Mouse (Mus musculus) testis, adult 2 months (tissue): Measurements from ENCODE around the gene Smarcd2. TPM values are rescaled to one million over a fixed set of nuclear protein-coding genes. Genes with fewer than 3 reads are reported as not detected.
A peak's percentile ranks its signal among the peaks of the same experiment; 100 is the strongest.

Experiments used
- H3K27ac ChIP-seq: fragments of 200-500 bp; 2 replicates; pipeline ENCODE4 v1.5.1; 2012; ENCODE audit warnings: low read depth, low read length; ENCODE audit not compliant: control insufficient read depth, insufficient read depth
- H3K27me3 ChIP-seq: fragments of 200-500 bp; 2 replicates; pipeline ENCODE4 v1.6.1; 2012; ENCODE audit warnings: mild to moderate bottlenecking, low read length, moderate library complexity; ENCODE audit not compliant: control insufficient read depth, insufficient read depth
- H3K36me3 ChIP-seq: fragments of 200-500 bp; 2 replicates; pipeline ENCODE4 v1.6.1; 2012; ENCODE audit warnings: mild to moderate bottlenecking, low read length; ENCODE audit not compliant: control insufficient read depth, insufficient read depth
- H3K4me1 ChIP-seq: fragments of 200-500 bp; 2 replicates; pipeline ENCODE4 v1.6.1; 2012; ENCODE audit warnings: low read length; ENCODE audit not compliant: control insufficient read depth, insufficient read depth
- H3K4me3 ChIP-seq: fragments of 200-500 bp; 2 replicates; pipeline ENCODE4 v1.5.1; 2012; ENCODE audit warnings: low read depth, mild to moderate bottlenecking, low read length, moderate library complexity, mixed read lengths; ENCODE audit not compliant: control insufficient read depth
- CTCF ChIP-seq: fragments of 200-500 bp; IDR thresholded peaks from 2 replicates; pipeline ENCODE4 v1.5.1; 2012; ENCODE audit warnings: low read depth, mild to moderate bottlenecking, inconsistent platforms, low read length, moderate library complexity; ENCODE audit not compliant: control insufficient read depth, insufficient read depth, insufficient replicate concordance
- POLR2A ChIP-seq: fragments of 200-500 bp; IDR thresholded peaks from 2 replicates; pipeline ENCODE4 v1.6.1; 2012; ENCODE audit warnings: low read depth, mild to moderate bottlenecking, inconsistent platforms, low read length, moderate library complexity; ENCODE audit not compliant: control insufficient read depth
- polyA plus RNA-seq: library from polyadenylated mRNA; depleted of rRNA; stranded (reverse); fragments of >200 nt; gene quantifications from 2 replicates; pipeline ENCODE4 v1.2.3, GENCODE M21; 2012; rRNA removed

The Smarcd2 gene
- polyA plus RNA-seq, 1 experiment = 74.7 TPM

DNA sequence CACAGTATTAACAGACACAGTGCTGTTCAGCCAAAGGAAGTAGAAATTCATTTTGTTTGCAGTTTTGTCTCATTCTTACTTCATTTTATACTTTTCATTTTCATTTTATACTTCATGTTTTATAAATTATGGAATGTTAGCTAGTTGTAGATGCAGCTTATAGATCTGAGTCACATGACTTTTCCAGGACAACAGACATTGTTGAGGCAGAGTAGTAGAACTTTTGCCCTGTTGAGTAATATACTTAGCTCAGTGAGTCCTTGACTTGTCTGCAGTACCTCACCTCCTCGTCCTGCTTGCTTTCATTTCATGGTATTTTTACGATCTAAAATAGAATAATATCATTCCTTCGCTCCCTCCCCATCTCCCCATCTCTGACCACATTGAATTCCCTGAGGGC, 52.2 kb downstream of the Smarcd2 start:
- TF ChIP-seq CTCF (no peak), POLR2A (no peak)
- Histone ChIP-seq H3K27me3 (no peaks in the 10 kb centered on the region), H3K4me1 (peaks cover 4% of the 10 kb centered on the region), H3K27ac (no peak overlapping the region), H3K4me3 (no peak overlapping the region), H3K36me3 (no peaks in the 10 kb centered on the region; the same call in 1 of the 2 replicates)

DNA sequence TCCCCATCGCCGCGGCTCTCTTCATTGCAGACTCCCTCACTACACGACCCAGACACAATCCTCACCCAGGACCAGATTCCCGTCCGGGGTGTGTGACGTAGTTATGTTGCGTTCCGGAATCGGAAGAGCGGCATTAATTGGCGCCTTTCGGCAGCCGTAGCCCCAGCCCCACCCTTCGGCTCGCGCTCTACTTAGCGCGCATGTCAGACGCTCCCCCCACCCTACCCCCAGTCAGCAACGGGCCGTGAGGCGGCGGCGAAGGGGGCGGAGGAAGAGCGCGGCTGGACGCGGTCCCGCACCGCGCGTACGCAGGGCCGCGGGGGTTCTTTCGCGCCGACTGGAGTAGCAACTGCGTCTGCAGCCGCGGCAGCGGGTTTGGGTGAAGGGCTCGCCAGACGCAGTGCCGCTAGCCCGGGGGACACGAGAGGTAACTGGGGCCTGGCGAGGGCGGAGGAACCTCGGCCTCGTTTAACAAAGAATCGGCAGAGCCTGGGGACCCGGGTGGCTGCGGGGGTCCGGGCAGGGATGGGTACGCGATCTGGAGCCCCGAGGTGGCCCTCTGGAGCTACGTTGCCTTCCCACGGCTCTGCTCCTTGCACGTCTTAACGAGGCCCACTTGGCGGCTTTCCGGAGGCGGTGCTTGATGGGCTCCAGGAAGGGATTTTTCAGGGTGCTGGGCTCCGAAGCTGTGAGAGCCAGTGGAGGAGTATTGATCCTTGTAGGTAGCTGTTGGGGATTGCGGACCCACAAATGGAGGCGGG, 55.9 kb downstream of the Smarcd2 start, which contains the start of gene Ddx42:
Gene Ddx42 (plus strand): TSS at position 197 of the 761 bp plus-strand sequence.
- Histone ChIP-seq H3K27ac (peak within 1 kb of the TSS; percentile 86), H3K27me3 (no peaks in the 10 kb centered on the region), H3K4me3 (peak within 1 kb of the TSS; percentile 83), H3K4me1 (peaks cover 7% of the 10 kb centered on the region), H3K36me3 (no peaks in the 10 kb centered on the region)
- TF ChIP-seq CTCF (no peak), POLR2A (peak; percentile 86)

DNA sequence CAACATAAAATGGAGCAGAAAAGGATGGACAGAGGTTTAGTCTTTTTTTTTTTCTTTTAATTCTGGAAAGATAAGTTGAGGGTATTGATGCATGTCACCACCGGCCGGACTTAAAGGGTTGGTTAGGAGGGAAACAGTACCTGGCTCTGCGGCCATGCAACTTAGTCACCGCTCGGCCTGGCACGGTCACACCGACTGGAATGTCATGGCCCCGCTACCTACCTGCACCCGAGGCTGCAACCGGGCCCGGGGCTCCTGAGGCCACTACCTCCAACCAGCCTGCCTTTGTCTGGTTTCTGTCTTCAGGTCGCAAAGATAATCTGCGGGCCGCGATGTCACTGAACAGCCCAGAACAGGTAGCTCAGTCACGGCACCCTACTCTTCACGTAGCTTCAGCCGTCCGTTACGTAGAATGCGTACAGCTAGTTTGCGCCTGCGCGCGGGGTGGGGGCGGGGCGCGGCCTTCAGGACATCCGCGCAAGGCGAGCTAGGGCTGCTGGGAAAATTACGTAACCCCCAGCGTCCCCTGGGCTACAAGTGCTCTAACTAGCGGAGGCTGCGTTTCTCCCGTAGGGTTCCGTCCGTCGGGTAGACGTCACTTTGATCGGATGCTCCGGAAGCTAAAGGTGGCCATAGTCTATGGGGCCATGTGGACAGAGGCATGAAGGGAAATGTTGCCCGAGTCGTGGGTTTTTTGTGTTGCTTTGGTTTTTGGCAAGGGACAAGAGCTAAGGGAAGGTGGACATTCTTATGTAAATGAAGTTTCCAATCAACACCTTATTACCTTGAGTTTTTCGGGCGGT, 56.6 kb downstream of the Smarcd2 start, which contains the start of gene Ccdc47:
Gene Ccdc47 (minus strand): TSS at position 418 of the 803 bp plus-strand sequence.
- Histone ChIP-seq H3K27me3 (no peaks in the 10 kb centered on the region), H3K4me1 (peaks cover 7% of the 10 kb centered on the region), H3K27ac (peak within 1 kb of the TSS; percentile 86), H3K36me3 (no peaks in the 10 kb centered on the region), H3K4me3 (peak within 1 kb of the TSS; percentile 83)
- TF ChIP-seq CTCF (no peak), POLR2A (peak; percentile 84)

DNA sequence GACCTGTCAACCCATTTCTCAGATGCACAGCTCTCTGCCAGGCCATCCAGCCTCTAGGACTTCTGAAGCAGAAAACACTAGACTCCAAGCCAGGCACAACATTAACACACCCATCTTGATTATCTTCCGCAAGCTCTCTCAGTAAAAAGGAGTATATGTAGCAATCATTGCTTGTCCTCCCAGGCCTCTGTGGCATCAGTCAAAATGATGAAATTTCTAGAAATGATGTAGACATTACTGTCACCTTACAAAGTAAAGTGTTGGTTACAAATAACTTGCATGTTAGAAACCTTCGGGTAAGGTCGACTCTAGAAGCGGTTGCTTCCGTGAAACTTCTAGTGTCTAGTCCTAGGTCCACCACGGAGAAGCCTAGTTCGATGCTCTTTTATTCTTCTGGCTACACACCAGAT, 57.3 kb downstream of the Smarcd2 start:
- Histone ChIP-seq H3K4me3 (peak overlapping the region; percentile 83; the same call in 1 of the 2 replicates), H3K4me1 (peaks cover 7% of the 10 kb centered on the region), H3K27me3 (no peaks in the 10 kb centered on the region), H3K27ac (peak overlapping the region; percentile 86), H3K36me3 (no peaks in the 10 kb centered on the region)
- no peak for TF ChIP-seq POLR2A
- TF ChIP-seq CTCF = no peak

DNA sequence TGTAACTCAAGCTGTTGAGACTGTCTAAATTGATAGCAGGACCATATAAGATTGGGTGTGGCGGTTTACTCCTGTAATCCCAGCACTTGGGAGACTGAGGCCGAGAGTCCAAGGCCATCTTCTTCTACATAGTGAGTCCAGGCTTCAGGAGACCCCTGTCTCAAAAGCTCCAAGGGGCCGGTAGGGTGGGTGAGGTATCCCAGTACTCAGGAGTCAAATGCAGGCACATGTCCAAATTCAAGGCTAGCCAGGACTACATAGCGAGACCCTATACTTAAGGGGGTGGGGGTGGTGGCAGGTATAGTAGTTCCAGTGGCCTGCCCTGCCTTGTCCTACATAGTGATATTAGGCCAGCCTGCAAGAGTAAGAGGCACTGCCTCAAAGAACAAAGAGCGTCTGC, 57.9 kb downstream of the Smarcd2 start:
- no peaks in the 10 kb centered on the region for H3K27me3 ChIP-seq
- peak overlapping the region; percentile 69 for H3K4me3 ChIP-seq
- no peaks in the 10 kb centered on the region for H3K36me3 ChIP-seq
- H3K27ac ChIP-seq = no peak overlapping the region; the same call in 1 of the 2 replicates
- peaks cover 7% of the 10 kb centered on the region for H3K4me1 ChIP-seq
- no peak for TF ChIP-seq POLR2A
- TF ChIP-seq CTCF = no peak

Other genes with a start within 250 kb of the Smarcd2 start
- 65.9 and 66.7 TPM in 2 replicates for gene Dcaf7, start 236.1 kb downstream of the Smarcd2 start, polyA plus RNA-seq
- gene Taco1, start 206.9 kb downstream of the Smarcd2 start, polyA plus RNA-seq = 3.5 and 4.3 TPM in 2 replicates
- gene Map3k3, start 188.4 kb downstream of the Smarcd2 start, polyA plus RNA-seq = 10.5 and 11.3 TPM in 2 replicates
- gene Gm10840, start 112.1 kb downstream of the Smarcd2 start, polyA plus RNA-seq = 124 and 142 TPM in 2 replicates
- gene Limd2, start 112.1 kb downstream of the Smarcd2 start, polyA plus RNA-seq = 1,077 and 1,168 TPM in 2 replicates
- 153 and 157 TPM in 2 replicates for gene Strada, start 70.8 kb downstream of the Smarcd2 start, polyA plus RNA-seq
- 8.2 and 11.0 TPM in 2 replicates for gene Ccdc47, start 56.6 kb downstream of the Smarcd2 start, polyA plus RNA-seq
- gene Ddx42, start 56.0 kb downstream of the Smarcd2 start, polyA plus RNA-seq = 12.0 and 13.2 TPM in 2 replicates
- gene Ftsj3, start 16.9 kb downstream of the Smarcd2 start, polyA plus RNA-seq = 16.0 and 17.2 TPM in 2 replicates
- gene Psmc5, start 16.8 kb downstream of the Smarcd2 start, polyA plus RNA-seq = 81.2 and 90.9 TPM in 2 replicates
- 92.3 and 97.5 TPM in 2 replicates for gene Tcam1, start 3.7 kb upstream of the Smarcd2 start, polyA plus RNA-seq
- not detected in 2 replicates for gene Gh, start 28.9 kb upstream of the Smarcd2 start, polyA plus RNA-seq
- 0.09 and 0.16 TPM in 2 replicates for gene Cd79b, start 41.8 kb upstream of the Smarcd2 start, polyA plus RNA-seq
- 0.51 and 1.1 TPM in 2 replicates for gene Scn4a, start 80.3 kb upstream of the Smarcd2 start, polyA plus RNA-seq
- 0.40 and 0.49 TPM in 2 replicates for gene Prr29, start 92.5 kb upstream of the Smarcd2 start, polyA plus RNA-seq
- 1.2 and 1.7 TPM in 2 replicates for gene Icam2, start 115.1 kb upstream of the Smarcd2 start, polyA plus RNA-seq
- gene Ern1, start 214.9 kb upstream of the Smarcd2 start, polyA plus RNA-seq = 6.6 and 7.3 TPM in 2 replicates